Comparison of ENCODE assay signal across 12 mouse cellular contexts in the genomic region with DNA sequence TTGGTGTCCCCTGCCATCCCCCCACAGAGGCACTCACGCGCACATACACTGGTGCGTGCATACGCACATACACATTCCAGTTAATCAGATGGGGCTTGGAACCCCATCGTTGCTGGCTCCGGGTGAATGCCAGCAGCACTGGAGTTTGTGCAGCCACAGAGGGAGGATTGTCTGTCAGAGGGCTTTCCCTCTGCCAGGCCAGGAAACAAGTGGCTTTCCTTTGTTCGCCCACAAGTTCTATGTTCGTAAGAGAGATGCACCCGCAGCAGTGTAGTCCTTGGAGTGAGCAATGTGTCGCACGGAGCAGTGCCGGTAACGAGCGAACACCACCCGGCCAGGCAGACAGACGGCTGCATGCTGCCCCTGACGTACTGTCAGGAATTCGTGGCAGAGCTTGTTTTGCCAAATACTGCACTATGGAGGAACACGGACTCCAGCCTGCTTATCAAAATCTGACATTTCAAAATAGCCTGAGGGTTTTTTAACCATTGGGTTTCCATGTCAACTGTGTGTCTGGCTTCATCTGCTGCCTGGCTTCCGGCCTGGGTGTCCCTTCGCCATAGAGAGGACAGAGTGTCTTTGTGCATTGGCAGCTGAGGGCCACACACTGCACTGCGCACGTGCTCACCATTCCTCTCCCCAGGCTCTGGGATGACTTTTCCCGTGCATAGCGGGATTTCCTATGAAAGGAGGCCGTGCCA. TPM values are rescaled to one million over a fixed set of nuclear protein-coding genes. Genes with fewer than 3 reads are reported as not detected.
A peak's percentile ranks its signal among the peaks of the same experiment; 100 is the strongest.
DNase-seq lines count a peak whose midpoint lies in the region; ATAC-seq and TF ChIP-seq lines count a peak whose summit lies in the region.
"Had no signal": no experiment of that assay in that cellular context is flagged by ENCODE, and none has a peak within 500 bp of the region (broad histone marks: within the 10 kb centered on the region; RNA-seq: fewer than 3 reads in every experiment).

No protein-coding gene starts in this region.

- H3K27ac ChIP-seq in forebrain, embryonic 13.5 days, result peak overlapping the region; percentile 52
- no peak overlapping the region for H3K27ac ChIP-seq in forebrain, embryonic 11.5 days (ENCODE audit: low read depth, low read length)
- H3K27ac ChIP-seq in hindbrain, embryonic 14.5 days, result peak overlapping the region; percentile 65

- ATAC-seq in forebrain, embryonic 13.5 days, result peak; percentile 55; the same call in 1 of the 2 replicates
- ATAC-seq in forebrain, embryonic 11.5 days (replicated peaks; ENCODE audit: low FRiP score), result no peak
- peak; percentile 66 for ATAC-seq in hindbrain, embryonic 14.5 days (ENCODE audit: low FRiP score)
- ATAC-seq: CD4-positive, CD25-positive, alpha-beta regulatory T cell, adult 4 months had no signal

- H3K4me2 ChIP-seq in forebrain, embryonic 13.5 days, result no peak overlapping the region
- no peak overlapping the region for H3K4me2 ChIP-seq in forebrain, embryonic 11.5 days (ENCODE audit: low read depth, low read length, severe bottlenecking)
- no peak overlapping the region for H3K4me2 ChIP-seq in hindbrain, embryonic 14.5 days (replicated peaks)

- no peak overlapping the region for H3K9ac ChIP-seq in forebrain, embryonic 13.5 days
- H3K9ac ChIP-seq in forebrain, embryonic 11.5 days (ENCODE audit: low read length), result no peak overlapping the region
- no peak overlapping the region; the same call in 1 of the 2 replicates for H3K9ac ChIP-seq in hindbrain, embryonic 14.5 days

- TF ChIP-seq CTCF in brain, embryonic 14.5 days (IDR thresholded peaks at IDR 0.05; ENCODE audit: borderline replicate concordance, extremely low read depth, insufficient read depth, insufficient read length), result no peak

- no peaks in the 10 kb centered on the region for H3K27me3 ChIP-seq in forebrain, embryonic 13.5 days
- no peaks in the 10 kb centered on the region for H3K27me3 ChIP-seq in forebrain, embryonic 11.5 days (ENCODE audit: control insufficient read depth, insufficient read depth, low read length)
- no peaks in the 10 kb centered on the region for H3K27me3 ChIP-seq in hindbrain, embryonic 14.5 days (ENCODE audit: control insufficient read depth, insufficient read depth, low read length)

- H3K4me3 ChIP-seq in forebrain, embryonic 13.5 days, result no peak overlapping the region
- H3K4me3 ChIP-seq in forebrain, embryonic 11.5 days (ENCODE audit: low read depth, low read length), result no peak overlapping the region
- no peak overlapping the region for H3K4me3 ChIP-seq in hindbrain, embryonic 14.5 days (replicated peaks; ENCODE audit: low read length)

- no peaks in the 10 kb centered on the region for H3K36me3 ChIP-seq in forebrain, embryonic 13.5 days (ENCODE audit: poor library complexity, severe bottlenecking)
- H3K36me3 ChIP-seq in forebrain, embryonic 11.5 days (ENCODE audit: control insufficient read depth, insufficient read depth, low read length), result no peaks in the 10 kb centered on the region
- no peaks in the 10 kb centered on the region for H3K36me3 ChIP-seq in hindbrain, embryonic 14.5 days (replicated peaks; ENCODE audit: control insufficient read depth, insufficient read depth)

- H3K4me1 ChIP-seq in forebrain, embryonic 13.5 days, result peaks cover 19% of the 10 kb centered on the region
- H3K4me1 ChIP-seq in forebrain, embryonic 11.5 days (replicated peaks; ENCODE audit: control insufficient read depth, insufficient read depth, low read length), result no peaks in the 10 kb centered on the region
- H3K4me1 ChIP-seq in hindbrain, embryonic 14.5 days (replicated peaks; ENCODE audit: control insufficient read depth, insufficient read depth, low read length), result 0 out of 2 replicates have a peak, but pooled peaks cover 4% of the 10 kb centered on the region

- 60% methylated on average over 26 of the region's 26 CpGs for WGBS in forebrain, embryonic 13.5 days
- WGBS in forebrain, embryonic 11.5 days, result 80% methylated on average over 26 of the region's 26 CpGs
- WGBS in hindbrain, embryonic 14.5 days, result 64% methylated on average over 26 of the region's 26 CpGs

- TF ChIP-seq POLR2A in brain, embryonic 14.5 days (IDR thresholded peaks at IDR 0.05; ENCODE audit: borderline replicate concordance, extremely low read depth, insufficient read depth, insufficient read length, poor library complexity, severe bottlenecking), result no peak

- H3K9me3 ChIP-seq in forebrain, embryonic 13.5 days (replicated peaks), result no peaks in the 10 kb centered on the region
- H3K9me3 ChIP-seq in forebrain, embryonic 11.5 days (ENCODE audit: control insufficient read depth, low read length), result no peaks in the 10 kb centered on the region
- H3K9me3 ChIP-seq in hindbrain, embryonic 14.5 days (ENCODE audit: control insufficient read depth, low read length), result no peaks in the 10 kb centered on the region

- intact Hi-C loops in left cerebral cortex, postnatal 4 days (cut with DNase I), result no loop called here
- intact Hi-C loops in gastrocnemius, postnatal 14 days (cut with DNase I; ENCODE audit: low total_unique reads), result no loop called here

- DNase-seq in forebrain, embryonic 11.5 days (ENCODE audit: low spot score), result no peak
- peak; percentile 76 for DNase-seq in brain, embryonic 14.5 days (ENCODE audit: low read depth)
- DNase-seq in hindbrain, embryonic 14.5 days (ENCODE audit: low spot score), result no peak
- DNase-seq in left cerebral cortex, postnatal 4 days, result peak; percentile 57
- DNase-seq in urinary bladder, adult 18-20 months (ENCODE audit: low spot score in 2 of 2), result no peak
- no peak for DNase-seq in gastrocnemius, postnatal 14 days
- no peak for DNase-seq in adrenal gland, postnatal 10 days
- DNase-seq: lung, adult 18-20 months had no signal

RNA-seq across cellular contexts. Expression of a gene that starts 40.0 kb away (rescaled TPM):
- 11.1 and 12.9 TPM in 2 replicates for polyA plus RNA-seq in forebrain, embryonic 13.5 days (2015; fragmentation: Nextera tagmentation; extraction: Ambion mirVana)
- 6.5 and 7.6 TPM in 2 replicates for polyA plus RNA-seq in forebrain, embryonic 11.5 days (2014; fragmentation: Nextera tagmentation; extraction: Ambion mirVana)
- polyA plus RNA-seq in brain, embryonic 14.5 days (2012; rRNA removed), result 60.4 and 69.0 TPM in 2 replicates
- 27.6 and 30.0 TPM in 2 replicates for polyA plus RNA-seq in hindbrain, embryonic 14.5 days (2014; fragmentation: Nextera tagmentation; extraction: Ambion mirVana)
- 10 to 100 TPM; 53.0 to 61.5 TPM for total RNA-seq in left cerebral cortex, postnatal 4 days (2021)
- total RNA-seq in gastrocnemius, postnatal 14 days (2021), result 1 to 10 TPM; 1.4 to 2.3 TPM
- 1 to 10 TPM; 5.7 to 5.8 TPM for total RNA-seq in adrenal gland, postnatal 10 days (2021)
- total RNA-seq: granulocyte monocyte progenitor cell, adult 5-6 weeks; hematopoietic stem cell, adult 5-6 weeks had no signal
- polyA plus RNA-seq: CD4-positive, CD25-positive, alpha-beta regulatory T cell, adult 4 months had no signal

Comparison
In these comparisons a context has a peak if more than half of its experiments do, and no peak if none do; other contexts are left out.
1. DNase-seq: peak in brain, embryonic 14.5 days (single experiment) and left cerebral cortex, postnatal 4 days (single experiment); none in forebrain, embryonic 11.5 days (single experiment), hindbrain, embryonic 14.5 days (single experiment), urinary bladder, adult 18-20 months (0 of 2), gastrocnemius, postnatal 14 days (single experiment) and adrenal gland, postnatal 10 days (single experiment).